Mouse (Mus musculus) stomach, postnatal 0 days (tissue): Measurements from ENCODE around the gene Aldh9a1. TPM values are rescaled to one million over a fixed set of nuclear protein-coding genes. Genes with fewer than 3 reads are reported as not detected.
"Not testable (repeated sequence)": the region's sequence is repeated elsewhere in the genome, so short reads cannot be mapped to it uniquely, and the experiment has no call there.

Experiments used
- ATAC-seq: fragments of 200-750 bp; cut with Nextera tagmentation; 2 replicates; pipeline ENCODE4 v1.8.0; 2017; ENCODE audit not compliant: low FRiP score, low TSS enrichment
- DNase-seq: peaks from one replicate; pipeline ENCODE4 v3.0.0-alpha.2; 2016; ENCODE audit warnings: low spot score
- H3K27ac ChIP-seq: fragments of 300-500 bp; sonication (generic); replicated peaks from 2 replicates; pipeline ENCODE4 v1.5.1; 2014; ENCODE audit warnings: mild to moderate bottlenecking, control low read depth
- H3K27me3 ChIP-seq: fragments of 300-500 bp; sonication (generic); 2 replicates; pipeline ENCODE4 v1.6.1; 2014; ENCODE audit warnings: low read length; ENCODE audit not compliant: control insufficient read depth, insufficient read depth
- H3K36me3 ChIP-seq: fragments of 300-500 bp; sonication (generic); 2 replicates; pipeline ENCODE4 v1.6.1; 2014; ENCODE audit warnings: low read length, mixed read lengths; ENCODE audit not compliant: control insufficient read depth, insufficient read depth
- H3K4me1 ChIP-seq: fragments of 300-500 bp; sonication (generic); replicated peaks from 2 replicates; pipeline ENCODE4 v1.6.1; 2014; ENCODE audit warnings: antibody characterized with exemption; ENCODE audit not compliant: control insufficient read depth, insufficient read depth
- H3K4me2 ChIP-seq: fragments of 300-500 bp; sonication (generic); replicated peaks from 2 replicates; pipeline ENCODE4 v1.6.1; 2014; ENCODE audit warnings: low read depth, mild to moderate bottlenecking, control low read depth, moderate library complexity
- H3K4me3 ChIP-seq: fragments of 300-500 bp; sonication (generic); 2 replicates; pipeline ENCODE4 v1.5.1; 2014; ENCODE audit warnings: low read depth, low read length, control low read depth
- H3K9ac ChIP-seq: fragments of 300-500 bp; sonication (generic); 2 replicates; pipeline ENCODE4 v1.6.1; 2014; ENCODE audit warnings: mild to moderate bottlenecking, low read length, control low read depth, mixed read lengths
- H3K9me3 ChIP-seq: fragments of 300-500 bp; sonication (generic); 2 replicates; pipeline ENCODE4 v1.6.1; 2016; ENCODE audit warnings: low read length; ENCODE audit not compliant: control insufficient read depth
- CTCF ChIP-seq: IDR thresholded peaks from 2 replicates; pipeline ENCODE4 v1.5.1; 2016; ENCODE audit warnings: antibody characterized with exemption, low read depth, mild to moderate bottlenecking, moderate library complexity
- EP300 ChIP-seq: optimal IDR thresholded peaks from 2 replicates; pipeline ENCODE3; 2016; ENCODE audit warnings: antibody characterized with exemption
- WGBS: fragments of 180-500 bp; shearing (Covaris S2); extraction: QIAGEN DNeasy Blood & Tissue Kit; methylation state at CpG from one replicate; pipeline ENCODE4 v1.1.7; 2014; 5-methylcytosine and 5-hydroxymethylcytosine counted together
- polyA plus RNA-seq: library from polyadenylated mRNA; unstranded; fragments of >200 nt; fragmentation: Nextera tagmentation; extraction: Ambion mirVana; gene quantifications from 2 replicates; pipeline ENCODE4 v1.2.1, GENCODE M21; 2015

Aldh9a1 gene
- polyA plus RNA-seq, 1 experiment from 2014 or later = 74.7 TPM

DNA sequence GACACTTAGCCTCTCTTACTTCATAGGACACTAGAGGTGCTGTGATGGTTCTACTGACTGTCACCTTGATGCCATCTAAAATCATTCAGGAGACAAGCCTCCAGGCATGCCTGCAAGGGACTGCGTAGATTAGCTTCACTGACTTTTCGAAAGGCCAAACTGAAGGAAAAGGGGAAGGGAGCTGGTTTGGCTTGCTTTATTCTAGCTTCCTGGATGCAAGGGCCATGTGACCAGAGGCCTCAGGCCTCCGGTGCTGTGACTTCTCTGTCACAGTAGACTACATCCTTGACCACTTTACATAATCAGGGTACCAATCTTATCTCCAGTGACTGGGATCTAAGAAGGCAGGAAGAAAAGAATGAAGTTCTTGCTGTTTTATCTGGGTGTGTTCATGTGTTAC is 13.4 kb upstream of the Aldh9a1 start:
- no peak for TF ChIP-seq CTCF
- no peak for TF ChIP-seq EP300
- 92% methylated on average over 3 of the region's 3 CpGs for WGBS

DNA sequence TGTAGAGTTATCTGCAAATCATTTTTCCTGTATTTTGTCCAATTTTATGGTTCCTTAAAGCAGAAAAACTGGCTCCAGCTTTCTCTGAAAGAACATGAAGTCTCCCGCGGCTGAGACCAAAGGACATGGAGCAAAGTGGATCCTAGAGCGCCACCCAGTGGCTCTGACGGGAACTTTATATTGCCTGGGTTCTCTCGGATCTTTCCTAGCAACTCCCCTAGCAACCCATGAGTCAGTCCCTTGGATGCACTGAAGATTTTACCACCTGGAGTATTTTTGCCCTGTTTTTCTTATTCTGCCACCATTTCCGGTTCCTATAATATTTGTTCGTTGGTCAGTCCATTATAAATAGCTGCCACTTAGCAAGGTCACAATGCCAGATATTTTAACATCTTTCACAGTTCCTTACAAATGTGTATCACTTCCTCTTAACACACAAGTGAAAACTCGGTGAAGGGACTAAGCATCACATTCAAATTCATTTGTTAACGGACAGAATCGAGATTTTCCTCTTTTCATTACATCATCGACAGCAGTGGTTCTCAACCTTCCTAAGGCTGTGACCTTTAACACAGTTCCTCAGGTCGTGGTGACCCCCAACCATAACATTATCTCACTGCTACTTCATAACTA is 12.2 kb upstream of the Aldh9a1 start:
- peak; percentile 91 for DNase-seq
- H3K27ac ChIP-seq = no peak overlapping the region
- H3K4me3 ChIP-seq = no peak overlapping the region
- no peaks in the 10 kb centered on the region for H3K4me1 ChIP-seq
- ATAC-seq = peak; percentile 82
- H3K9me3 ChIP-seq = no peaks in the 10 kb centered on the region
- no peak overlapping the region for H3K4me2 ChIP-seq
- H3K9ac ChIP-seq = no peak overlapping the region
- H3K27me3 ChIP-seq = no peaks in the 10 kb centered on the region
- TF ChIP-seq EP300 = no peak
- TF ChIP-seq CTCF = peak; percentile 93
- peaks cover 3% of the 10 kb centered on the region; the same call in 1 of the 2 replicates for H3K36me3 ChIP-seq
- 20% methylated on average over 12 of the region's 12 CpGs for whole genome bisulfite sequencing

More for the DNA sequence above, 13.4 kb upstream of the Aldh9a1 start:
- H3K4me3 ChIP-seq = no peak overlapping the region
- DNase-seq (no peak), ATAC-seq (no peak)
- no peaks in the 10 kb centered on the region for H3K27me3 ChIP-seq
- H3K9ac ChIP-seq = no peak overlapping the region
- H3K4me1 ChIP-seq = no peaks in the 10 kb centered on the region
- no peak overlapping the region for H3K27ac ChIP-seq
- H3K36me3 ChIP-seq = peaks cover 3% of the 10 kb centered on the region; the same call in 1 of the 2 replicates
- no peak overlapping the region for H3K4me2 ChIP-seq
- H3K9me3 ChIP-seq = no peaks in the 10 kb centered on the region

DNA sequence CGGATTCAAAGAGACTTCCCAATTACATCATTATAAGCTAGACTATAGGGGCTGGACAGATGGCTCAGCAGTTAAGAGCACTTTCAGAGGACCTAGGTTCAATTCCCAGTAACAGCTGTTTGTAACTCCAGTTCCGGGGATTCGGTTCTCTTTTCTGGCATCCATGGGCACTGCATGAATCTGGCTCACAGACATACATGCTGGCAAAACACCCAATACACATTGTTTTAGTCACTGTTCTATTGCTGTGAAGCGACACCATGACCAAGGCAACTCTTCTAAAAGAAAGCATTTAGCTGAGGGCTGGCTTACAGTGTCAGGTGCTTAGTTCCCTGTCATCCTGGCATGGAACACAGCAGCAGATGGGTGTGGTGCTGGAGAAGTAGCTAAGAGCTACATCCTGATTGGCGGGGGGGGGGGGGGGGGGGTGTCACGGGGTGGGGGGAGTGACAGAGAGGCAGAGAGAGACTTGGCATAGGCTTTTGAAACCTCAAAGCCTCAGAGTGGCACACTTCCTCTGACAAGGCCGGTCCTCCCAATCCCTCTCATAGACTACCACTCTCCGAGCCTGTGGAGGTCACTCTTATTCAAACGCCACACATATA is 10.5 kb upstream of the Aldh9a1 start:
- no peaks in the 10 kb centered on the region for H3K9me3 ChIP-seq
- H3K4me2 ChIP-seq = no peak overlapping the region
- no peaks in the 10 kb centered on the region for H3K27me3 ChIP-seq
- TF ChIP-seq EP300 (no peak), CTCF (no peak)
- H3K27ac ChIP-seq = no peak overlapping the region
- H3K4me3 ChIP-seq = no peak overlapping the region
- H3K36me3 ChIP-seq = no peaks in the 10 kb centered on the region; the same call in 1 of the 2 replicates
- ATAC-seq = no peak
- 75% methylated on average over 8 of the region's 9 CpGs for WGBS
- H3K4me1 ChIP-seq = no peaks in the 10 kb centered on the region
- no peak for DNase-seq
- no peak overlapping the region for H3K9ac ChIP-seq

DNA sequence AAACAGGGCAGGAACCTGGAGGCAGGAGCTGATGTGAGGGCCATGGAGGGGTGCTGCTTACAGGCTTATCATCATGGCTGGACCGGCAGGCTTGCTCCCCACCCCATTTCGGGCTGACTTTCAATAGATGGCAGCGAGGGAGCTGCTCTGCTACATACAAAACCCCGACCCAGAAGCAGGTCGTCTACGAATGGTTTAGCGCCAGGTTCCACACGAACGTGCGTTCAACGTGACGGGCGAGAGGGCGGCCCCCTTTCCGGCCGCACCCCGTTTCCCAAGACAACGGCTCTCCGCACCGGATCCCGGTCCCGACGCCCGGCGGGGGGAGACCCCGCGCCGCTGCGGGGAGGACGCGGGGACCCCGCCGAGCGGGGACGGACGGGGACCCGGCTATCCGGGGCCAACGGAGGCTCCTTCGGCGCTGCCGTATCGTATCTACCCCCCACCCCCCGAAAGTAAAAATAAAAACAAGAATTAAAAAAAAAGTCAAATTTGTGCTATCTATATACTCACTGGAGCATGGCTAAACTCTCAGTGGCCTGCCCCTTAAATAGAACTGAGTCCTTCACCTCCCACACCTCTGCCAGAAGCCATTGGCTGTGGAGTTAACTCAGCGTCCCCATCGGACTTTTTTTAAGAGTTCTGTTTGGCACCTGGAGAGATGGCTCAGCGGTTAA is 9.5 kb upstream of the Aldh9a1 start:
- Histone ChIP-seq H3K27ac (no peak overlapping the region), H3K36me3 (no peaks in the 10 kb centered on the region; the same call in 1 of the 2 replicates), H3K4me1 (no peaks in the 10 kb centered on the region), H3K4me3 (peak overlapping the region; percentile 45), H3K9me3 (no peaks in the 10 kb centered on the region), H3K4me2 (peak overlapping the region; percentile 77), H3K27me3 (no peaks in the 10 kb centered on the region), H3K9ac (peak overlapping the region; percentile 47)
- 1% methylated on average over 47 of the region's 47 CpGs for WGBS
- DNase-seq = peak; percentile 25
- TF ChIP-seq CTCF = no peak
- peak; percentile 77 for ATAC-seq

DNA sequence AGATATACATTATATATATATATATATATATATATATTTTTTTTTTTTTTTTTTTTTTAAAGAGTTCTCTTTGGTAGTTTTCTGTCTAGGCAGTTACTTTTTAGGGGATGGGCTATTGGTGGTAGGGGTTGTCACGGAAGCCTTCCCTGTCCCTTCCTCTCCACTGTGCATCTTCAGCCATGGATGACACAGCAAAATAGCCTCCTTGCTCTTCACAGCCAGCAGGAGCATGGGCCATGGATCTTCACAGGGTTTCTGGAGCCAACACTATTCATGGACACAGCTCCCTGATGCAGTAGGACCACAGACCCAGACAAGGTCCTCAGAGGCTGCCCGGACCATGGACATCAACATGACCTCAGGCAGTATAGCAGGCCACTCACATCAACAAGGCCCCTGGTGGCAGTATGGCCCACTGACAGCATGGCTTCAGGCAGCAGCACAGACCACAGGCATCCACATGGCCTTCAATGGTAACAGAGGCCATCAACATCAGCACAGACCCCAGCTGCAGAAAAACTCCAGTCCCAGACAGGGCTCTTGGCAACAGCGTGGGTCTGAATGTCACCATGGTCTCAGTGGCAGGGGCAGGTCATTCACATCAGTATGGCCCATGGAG is 8.8 kb upstream of the Aldh9a1 start:
- TF ChIP-seq CTCF = no peak
- TF ChIP-seq EP300 = no peak
- Histone ChIP-seq H3K36me3 (no peaks in the 10 kb centered on the region), H3K27ac (no peak overlapping the region), H3K27me3 (no peaks in the 10 kb centered on the region), H3K9me3 (no peaks in the 10 kb centered on the region), H3K4me3 (no peak overlapping the region), H3K4me1 (no peaks in the 10 kb centered on the region), H3K4me2 (no peak overlapping the region), H3K9ac (no peak overlapping the region)
- DNase-seq (no peak), ATAC-seq (no peak)
- 94% methylated on average over 3 of the region's 3 CpGs for WGBS

DNA sequence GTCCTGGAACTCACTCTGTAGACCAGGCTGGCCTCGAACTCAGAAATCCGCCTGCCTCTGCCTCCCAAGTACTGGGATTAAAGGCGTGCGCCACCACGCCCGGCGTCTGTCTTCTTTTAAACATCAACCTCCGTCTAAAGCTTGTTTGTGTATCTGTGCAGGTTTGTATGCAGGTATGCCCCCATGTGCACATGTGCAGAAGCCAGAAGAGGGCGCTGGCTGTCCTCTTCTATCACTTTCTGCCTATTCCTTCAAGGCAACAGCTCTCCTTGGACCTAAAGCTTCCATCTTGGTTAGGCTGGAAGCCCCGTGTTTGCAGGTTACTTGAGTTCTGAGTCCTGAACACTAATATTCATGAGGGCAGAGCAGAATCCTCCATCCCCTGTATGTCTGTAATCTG is 7.0 kb upstream of the Aldh9a1 start:
- Histone ChIP-seq H3K9me3 (no peaks in the 10 kb centered on the region), H3K4me3 (no peak overlapping the region), H3K9ac (no peak overlapping the region), H3K27me3 (no peaks in the 10 kb centered on the region), H3K36me3 (no peaks in the 10 kb centered on the region), H3K4me2 (no peak overlapping the region), H3K27ac (no peak overlapping the region), H3K4me1 (no peaks in the 10 kb centered on the region)
- WGBS = 83% methylated on average over 9 of the region's 10 CpGs
- ATAC-seq = no peak
- TF ChIP-seq EP300 = no peak
- TF ChIP-seq CTCF = no peak
- no peak for DNase-seq

DNA sequence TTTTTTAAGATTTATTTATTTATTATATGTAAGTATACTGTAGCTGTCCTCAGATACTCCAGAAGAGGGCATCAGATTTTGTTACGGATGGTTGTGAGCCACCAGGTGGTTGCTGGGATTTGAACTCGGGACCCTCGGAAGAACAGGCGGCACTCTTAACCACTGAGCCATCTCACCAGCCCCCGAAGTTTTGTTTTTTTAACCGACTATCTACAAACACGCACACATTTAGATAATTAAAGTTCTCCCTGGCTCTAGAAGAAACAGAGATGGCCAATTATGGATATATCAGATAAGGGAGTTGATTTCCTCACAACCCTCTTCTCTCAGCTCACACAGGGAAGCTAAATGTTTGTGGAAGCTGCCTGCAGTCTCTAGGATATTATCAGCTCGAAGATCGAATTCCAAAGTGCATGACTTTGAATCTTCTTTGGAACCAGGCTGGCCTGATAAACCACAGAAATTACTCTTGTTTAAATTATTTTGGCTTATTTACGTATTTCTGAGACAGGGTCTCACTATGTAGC is 3.7 kb upstream of the Aldh9a1 start:
- H3K4me1 ChIP-seq, DNase-seq, H3K9ac ChIP-seq, H3K4me3 ChIP-seq, H3K9me3 ChIP-seq, H3K27ac ChIP-seq, ATAC-seq, H3K27me3 ChIP-seq, H3K4me2 ChIP-seq, H3K36me3 ChIP-seq: not testable (repeated sequence)
- 86% methylated on average over 10 of the region's 10 CpGs for WGBS
